Mouse (Mus musculus): ENCODE data around the gene Rnf227. TPM values are rescaled to one million over a fixed set of nuclear protein-coding genes. Genes with fewer than 3 reads are reported as not detected.

Gene Rnf227
- polyA plus RNA-seq (2015; fragmentation: Nextera tagmentation; extraction: Ambion mirVana) = 2.1 and 6.3 TPM in 2 replicates

GRCm38 (mm10) chr11:69340161-69341131 is at the start of gene Rnf227:
TSS of gene Rnf227 (plus strand) at chr11:69340461.

GRCm38 (mm10) chr11:69323667-69324111 is 16.6 kb upstream of the Rnf227 start, which contains the start of the genes Cntrob and Trappc1:
TSS of gene Cntrob (minus strand) at chr11:69323775.
TSS of gene Trappc1 (plus strand) at chr11:69323980.

DNA sequence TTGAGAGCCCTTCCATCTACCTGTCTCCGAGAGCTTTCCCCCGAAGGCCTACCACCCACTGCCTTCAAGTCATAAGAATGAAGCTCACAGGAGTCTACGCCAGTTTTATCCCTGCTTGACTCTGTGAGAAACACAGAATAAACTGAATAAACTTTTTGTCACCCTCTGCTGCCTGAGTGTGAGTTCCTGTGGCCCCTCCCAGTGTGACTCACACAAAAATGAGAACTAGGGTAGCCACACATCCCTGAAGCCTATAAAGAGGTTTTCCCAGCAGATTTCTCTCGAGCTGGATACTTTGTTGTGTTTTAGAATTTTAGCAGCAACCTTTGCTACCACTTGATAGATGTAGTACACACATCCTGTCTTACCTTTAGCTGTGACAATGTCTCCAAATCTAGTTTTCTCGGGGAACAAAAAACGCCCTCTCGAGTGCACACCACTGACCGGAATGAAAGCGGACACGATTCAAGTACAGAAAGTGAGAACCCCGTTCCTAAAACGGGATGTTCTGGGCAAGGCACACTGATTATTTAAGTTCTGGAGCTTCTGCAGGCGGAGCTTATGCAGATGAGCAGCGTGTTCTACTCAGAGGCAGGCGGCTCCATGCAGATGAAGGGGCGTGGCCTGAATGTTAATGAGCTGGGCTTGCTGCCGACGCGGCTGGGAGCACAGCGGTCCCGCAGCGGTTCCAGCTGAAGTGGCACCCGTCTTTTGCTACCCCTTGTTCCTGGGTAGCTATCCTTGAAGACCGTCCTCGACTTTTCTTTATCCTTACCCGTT is 14.4 kb upstream of the Rnf227 start, which contains the start of gene Kcnab3:
Kcnab3 (plus strand) TSS at position 631 of the 780 bp plus-strand sequence.

DNA sequence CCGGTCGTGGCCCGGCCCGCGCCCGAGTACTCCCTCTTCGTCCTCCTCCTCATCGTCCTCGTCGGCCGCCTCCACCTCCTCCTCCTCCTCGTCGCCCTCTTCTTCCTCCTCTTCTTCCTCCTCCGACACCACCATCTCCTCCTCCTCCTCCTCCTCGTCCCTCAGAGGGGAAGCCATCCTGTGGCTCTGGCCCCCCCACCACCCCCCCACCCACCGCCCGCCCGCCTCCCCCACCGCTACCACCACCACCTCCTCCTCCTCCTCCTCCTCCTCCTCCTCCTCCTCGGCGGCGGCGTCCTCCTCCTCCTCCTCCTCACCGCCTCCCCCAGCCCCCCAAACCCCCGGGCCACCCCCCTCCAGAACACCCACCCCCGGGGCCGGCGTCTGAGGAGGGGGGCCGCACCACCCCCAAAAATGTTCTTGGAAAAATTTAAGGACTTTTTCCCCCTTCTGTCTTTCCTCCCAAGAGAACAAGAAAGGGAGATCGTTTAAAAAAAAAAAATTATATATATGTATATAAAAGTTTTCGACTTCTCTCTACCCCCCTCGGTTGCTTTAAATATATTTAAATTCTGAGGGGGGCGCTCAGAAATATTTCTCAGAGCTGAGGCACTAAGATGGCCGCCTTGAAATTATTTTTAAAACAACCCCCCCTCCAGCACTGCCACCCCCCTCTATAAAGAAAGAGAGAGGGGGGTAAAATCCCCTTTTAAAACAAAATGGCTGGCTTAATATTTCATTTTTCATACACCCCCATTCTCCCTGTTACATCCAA is 29.1 kb downstream of the Rnf227 start, which contains the start of gene Chd3:
Chd3 (minus strand) TSS at position 192 of the 775 bp plus-strand sequence.

Other genes starting within 250 kb of the Rnf227 start
- gene Per1, start 245.2 kb upstream of the Rnf227 start, polyA plus RNA-seq (2015; fragmentation: Nextera tagmentation; extraction: Ambion mirVana) = 11.1 and 16.8 TPM in 2 replicates
- 0.26 TPM in 1 of 2 replicates, not detected in the other for gene Hes7, start 220.1 kb upstream of the Rnf227 start, polyA plus RNA-seq (2015; fragmentation: Nextera tagmentation; extraction: Ambion mirVana)
- gene 9130213A22Rik, start 217.9 kb upstream of the Rnf227 start, polyA plus RNA-seq (2015; fragmentation: Nextera tagmentation; extraction: Ambion mirVana) = 0.12 and 0.56 TPM in 2 replicates
- gene Aloxe3, start 214.6 kb upstream of the Rnf227 start, polyA plus RNA-seq (2015; fragmentation: Nextera tagmentation; extraction: Ambion mirVana) = 1.1 TPM in 1 of 2 replicates, not detected in the other
- gene Alox12b, start 183.5 kb upstream of the Rnf227 start, polyA plus RNA-seq (2015; fragmentation: Nextera tagmentation; extraction: Ambion mirVana) = 2.2 TPM in 1 of 2 replicates, not detected in the other
- gene Alox8, start 142.6 kb upstream of the Rnf227 start, polyA plus RNA-seq (2015; fragmentation: Nextera tagmentation; extraction: Ambion mirVana) = 0.09 and 0.13 TPM in 2 replicates
- 0.05 and 0.10 TPM in 2 replicates for gene Gucy2e, start 103.4 kb upstream of the Rnf227 start, polyA plus RNA-seq (2015; fragmentation: Nextera tagmentation; extraction: Ambion mirVana)
- 5.5 and 7.0 TPM in 2 replicates for gene Cntrob, start 16.7 kb upstream of the Rnf227 start, polyA plus RNA-seq (2015; fragmentation: Nextera tagmentation; extraction: Ambion mirVana)
- 88.7 and 98.0 TPM in 2 replicates for gene Trappc1, start 16.5 kb upstream of the Rnf227 start, polyA plus RNA-seq (2015; fragmentation: Nextera tagmentation; extraction: Ambion mirVana)
- gene Kcnab3, start 14.2 kb upstream of the Rnf227 start, polyA plus RNA-seq (2015; fragmentation: Nextera tagmentation; extraction: Ambion mirVana) = 0.18 and 0.35 TPM in 2 replicates
- 11.1 and 13.0 TPM in 2 replicates for gene Chd3, start 28.9 kb downstream of the Rnf227 start, polyA plus RNA-seq (2015; fragmentation: Nextera tagmentation; extraction: Ambion mirVana)
- gene Naa38, start 55.0 kb downstream of the Rnf227 start, polyA plus RNA-seq (2015; fragmentation: Nextera tagmentation; extraction: Ambion mirVana) = 111 and 120 TPM in 2 replicates
- 12.4 and 14.5 TPM in 2 replicates for gene Cyb5d1, start 55.2 kb downstream of the Rnf227 start, polyA plus RNA-seq (2015; fragmentation: Nextera tagmentation; extraction: Ambion mirVana)
- gene Tmem88, start 57.8 kb downstream of the Rnf227 start, polyA plus RNA-seq (2015; fragmentation: Nextera tagmentation; extraction: Ambion mirVana) = 29.1 and 32.8 TPM in 2 replicates
- 19.0 and 19.9 TPM in 2 replicates for gene Kdm6b, start 73.2 kb downstream of the Rnf227 start, polyA plus RNA-seq (2015; fragmentation: Nextera tagmentation; extraction: Ambion mirVana)
- 0.36 and 0.65 TPM in 2 replicates for gene Dnah2, start 208.6 kb downstream of the Rnf227 start, polyA plus RNA-seq (2015; fragmentation: Nextera tagmentation; extraction: Ambion mirVana)
- gene Efnb3, start 219.7 kb downstream of the Rnf227 start, polyA plus RNA-seq (2015; fragmentation: Nextera tagmentation; extraction: Ambion mirVana) = 0.50 and 0.89 TPM in 2 replicates
- gene Wrap53, start 239.8 kb downstream of the Rnf227 start, polyA plus RNA-seq (2015; fragmentation: Nextera tagmentation; extraction: Ambion mirVana) = 5.3 and 7.8 TPM in 2 replicates
- gene Trp53, start 239.9 kb downstream of the Rnf227 start, polyA plus RNA-seq (2015; fragmentation: Nextera tagmentation; extraction: Ambion mirVana) = 34.5 and 37.5 TPM in 2 replicates